Mouse (Mus musculus): Measurements from ENCODE around the gene Nr5a2. TPM values are rescaled to one million over a fixed set of nuclear protein-coding genes. Genes with fewer than 3 reads are reported as not detected.

Nr5a2 gene
- polyA plus RNA-seq, 1 experiment from 2014 or later, result 0.17 TPM

DNA sequence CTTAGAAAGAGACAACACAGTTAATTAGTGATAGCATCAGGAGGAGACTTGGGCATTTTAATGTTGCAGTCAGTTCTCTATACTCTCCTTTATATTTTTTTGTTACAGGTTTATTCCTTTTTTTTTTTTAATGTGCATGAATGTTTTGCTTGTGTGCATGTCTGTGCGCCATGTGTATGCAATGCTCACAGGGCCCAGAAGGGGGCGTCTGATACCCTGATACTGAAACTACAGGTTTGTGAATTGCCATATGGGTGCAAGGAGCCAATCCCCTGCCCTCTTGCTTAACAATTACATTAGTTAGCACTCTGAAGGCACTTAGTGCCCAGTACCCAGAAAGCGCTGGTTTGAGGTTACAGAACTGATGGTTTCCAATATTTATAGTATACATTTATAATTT lies 104.1 kb downstream of the Nr5a2 start:
- Histone ChIP-seq H3K9ac (ENCODE audit: low read length) (no peak overlapping the region), H3K9me3 (replicated peaks; ENCODE audit: control insufficient read depth, low read length) (no peaks in the 10 kb centered on the region), H3K27me3 (replicated peaks; ENCODE audit: control insufficient read depth, insufficient read depth, low read length) (no peaks in the 10 kb centered on the region), H3K36me3 (ENCODE audit: control insufficient read depth, insufficient read depth, low read length) (no peaks in the 10 kb centered on the region), H3K4me2 (ENCODE audit: low read length) (no peak overlapping the region), H3K27ac (ENCODE audit: low read depth, low read length) (no peak overlapping the region), H3K4me1 (ENCODE audit: control insufficient read depth, insufficient read depth, low read length) (no peaks in the 10 kb centered on the region), H3K4me3 (ENCODE audit: low read depth, low read length) (no peak overlapping the region)
- WGBS, result 87% methylated on average over 3 of the region's 3 CpGs
- no peak for ATAC-seq
- no peak for DNase-seq (ENCODE audit: low spot score)

DNA sequence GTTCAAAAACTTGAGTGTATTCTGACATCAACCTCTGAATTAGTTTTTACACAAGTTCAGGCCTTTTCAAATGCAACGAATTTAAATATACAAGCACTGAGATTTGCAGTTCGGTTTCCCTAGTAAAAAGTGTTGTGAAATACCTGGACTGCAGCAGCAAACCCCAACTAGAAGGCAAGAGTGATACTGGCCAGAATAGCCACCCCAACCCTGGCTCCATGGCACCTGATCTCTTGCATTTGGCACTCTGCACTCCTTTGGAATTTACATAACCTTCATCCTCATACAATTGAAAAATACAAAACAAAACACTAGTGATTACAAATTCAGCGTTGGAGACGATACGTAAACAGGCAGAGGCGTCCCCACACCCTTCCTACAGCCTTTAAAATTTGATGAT lies 111.5 kb downstream of the Nr5a2 start:
- 60% methylated on average over 6 of the region's 6 CpGs for WGBS
- no peak overlapping the region for H3K9ac ChIP-seq (ENCODE audit: low read length)
- H3K27ac ChIP-seq (ENCODE audit: low read depth, low read length), result no peak overlapping the region

DNA sequence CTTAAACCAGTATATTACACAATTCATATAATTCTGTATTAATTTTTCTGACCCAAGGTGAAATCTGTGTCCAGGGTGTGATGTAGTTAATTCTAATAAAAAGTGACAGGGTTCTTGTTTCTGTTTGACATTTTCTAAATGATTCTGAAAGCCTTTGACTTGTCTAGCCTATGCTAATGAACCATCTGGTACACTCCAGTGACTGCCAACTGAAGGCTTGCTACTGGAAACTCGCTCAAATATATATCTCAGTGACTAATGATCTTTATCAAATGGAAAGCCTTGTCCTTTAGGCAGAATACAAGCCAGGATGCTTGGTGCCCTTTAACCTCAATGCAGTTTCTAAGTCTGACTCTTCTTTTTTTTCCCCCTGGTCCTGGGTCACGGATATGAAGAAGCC lies 114.2 kb downstream of the Nr5a2 start:
- no peak overlapping the region for H3K9ac ChIP-seq (ENCODE audit: low read length)
- no peaks in the 10 kb centered on the region for H3K9me3 ChIP-seq (replicated peaks; ENCODE audit: control insufficient read depth, low read length)
- H3K36me3 ChIP-seq (ENCODE audit: control insufficient read depth, insufficient read depth, low read length), result no peaks in the 10 kb centered on the region
- DNase-seq (ENCODE audit: low spot score) (peak; percentile 65), ATAC-seq (peak; percentile 46; the same call in 1 of the 2 replicates)
- WGBS, result 58% methylated on average over 2 of the region's 2 CpGs
- no peaks in the 10 kb centered on the region for H3K27me3 ChIP-seq (replicated peaks; ENCODE audit: control insufficient read depth, insufficient read depth, low read length)
- no peak overlapping the region for H3K27ac ChIP-seq (ENCODE audit: low read depth, low read length)
- no peak overlapping the region for H3K4me2 ChIP-seq (ENCODE audit: low read length)
- no peak overlapping the region for H3K4me3 ChIP-seq (ENCODE audit: low read depth, low read length)
- no peaks in the 10 kb centered on the region for H3K4me1 ChIP-seq (ENCODE audit: control insufficient read depth, insufficient read depth, low read length)

More for the DNA sequence above, 111.5 kb downstream of the Nr5a2 start:
- Histone ChIP-seq H3K4me2 (ENCODE audit: low read length) (no peak overlapping the region), H3K4me3 (ENCODE audit: low read depth, low read length) (no peak overlapping the region), H3K27me3 (replicated peaks; ENCODE audit: control insufficient read depth, insufficient read depth, low read length) (no peaks in the 10 kb centered on the region), H3K9me3 (replicated peaks; ENCODE audit: control insufficient read depth, low read length) (no peaks in the 10 kb centered on the region), H3K4me1 (ENCODE audit: control insufficient read depth, insufficient read depth, low read length) (no peaks in the 10 kb centered on the region), H3K36me3 (ENCODE audit: control insufficient read depth, insufficient read depth, low read length) (no peaks in the 10 kb centered on the region)
- DNase-seq (ENCODE audit: low spot score), result no peak
- no peak for ATAC-seq

DNA sequence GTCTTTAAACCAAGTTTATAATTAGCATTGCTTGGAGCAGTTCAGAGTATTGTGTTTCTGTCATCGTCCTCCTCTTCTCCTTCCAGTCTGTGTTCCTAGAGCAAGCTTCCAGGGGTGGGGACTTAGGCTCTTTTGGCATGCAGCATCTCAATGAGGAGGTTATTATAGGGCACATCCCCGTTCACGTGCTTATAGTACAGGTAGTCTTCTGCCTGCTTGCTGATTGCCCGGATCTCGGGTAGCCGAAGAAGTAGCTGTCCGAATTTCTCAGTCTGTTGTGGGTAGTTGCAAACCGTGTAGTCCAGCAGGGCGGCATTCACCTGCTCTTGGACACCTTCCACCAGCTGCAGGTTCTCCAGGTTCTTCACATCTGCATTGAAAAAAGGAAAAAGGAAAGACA lies 114.9 kb downstream of the Nr5a2 start:
- Histone ChIP-seq H3K4me3 (ENCODE audit: low read depth, low read length) (no peak overlapping the region), H3K4me1 (ENCODE audit: control insufficient read depth, insufficient read depth, low read length) (no peaks in the 10 kb centered on the region), H3K27me3 (replicated peaks; ENCODE audit: control insufficient read depth, insufficient read depth, low read length) (no peaks in the 10 kb centered on the region), H3K9ac (ENCODE audit: low read length) (no peak overlapping the region), H3K36me3 (ENCODE audit: control insufficient read depth, insufficient read depth, low read length) (no peaks in the 10 kb centered on the region), H3K4me2 (ENCODE audit: low read length) (no peak overlapping the region), H3K9me3 (replicated peaks; ENCODE audit: control insufficient read depth, low read length) (no peaks in the 10 kb centered on the region), H3K27ac (ENCODE audit: low read depth, low read length) (no peak overlapping the region)
- ATAC-seq (no peak), DNase-seq (ENCODE audit: low spot score) (no peak)
- 82% methylated on average over 9 of the region's 9 CpGs for WGBS

DNA sequence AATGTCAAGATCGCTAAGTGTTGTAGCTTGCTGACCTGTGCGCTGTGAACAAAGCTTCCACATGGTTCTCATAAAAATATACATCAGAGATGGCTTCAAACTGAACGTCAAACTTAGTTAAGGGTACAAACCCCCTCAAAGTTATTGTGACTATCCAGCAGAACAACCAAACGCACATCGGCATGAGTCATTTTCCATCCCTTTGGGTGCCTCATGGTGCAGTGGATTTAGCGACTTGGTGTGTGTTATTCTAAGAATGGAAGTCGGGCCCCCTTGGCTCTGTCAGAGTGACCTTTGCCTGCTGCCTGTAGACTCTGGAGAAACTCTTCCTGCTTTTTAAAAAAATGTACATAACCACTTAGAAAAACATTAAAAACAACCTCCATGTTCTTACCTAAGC lies 119.7 kb downstream of the Nr5a2 start:
- Histone ChIP-seq H3K27ac (ENCODE audit: low read depth, low read length) (no peak overlapping the region), H3K9me3 (replicated peaks; ENCODE audit: control insufficient read depth, low read length) (no peaks in the 10 kb centered on the region), H3K4me2 (ENCODE audit: low read length) (no peak overlapping the region), H3K36me3 (ENCODE audit: control insufficient read depth, insufficient read depth, low read length) (no peaks in the 10 kb centered on the region), H3K9ac (ENCODE audit: low read length) (no peak overlapping the region), H3K4me1 (ENCODE audit: control insufficient read depth, insufficient read depth, low read length) (no peaks in the 10 kb centered on the region), H3K4me3 (ENCODE audit: low read depth, low read length) (no peak overlapping the region), H3K27me3 (replicated peaks; ENCODE audit: control insufficient read depth, insufficient read depth, low read length) (no peaks in the 10 kb centered on the region)
- DNase-seq (ENCODE audit: low spot score) (no peak), ATAC-seq (no peak)
- WGBS, result 90% methylated on average over 7 of the region's 7 CpGs

DNA sequence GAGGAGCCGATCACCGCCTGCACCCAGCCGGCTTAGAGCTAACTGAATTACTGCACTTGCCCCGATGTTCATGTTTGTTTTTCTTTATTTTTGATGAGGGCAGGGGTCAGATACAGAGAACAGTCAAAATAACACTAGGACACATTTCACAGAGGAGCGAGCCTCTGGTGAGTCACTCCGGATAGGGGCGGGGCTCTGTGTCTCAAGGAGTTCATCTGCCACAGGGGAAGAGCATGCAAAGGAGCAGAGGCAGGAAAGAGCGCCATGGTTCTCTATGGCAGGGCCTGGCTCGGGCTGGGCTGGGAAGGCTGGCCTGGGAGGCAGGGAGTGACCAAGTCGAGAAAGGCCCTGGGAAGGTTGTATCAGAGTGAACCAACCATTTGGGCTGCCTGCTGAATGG lies 121.0 kb downstream of the Nr5a2 start:
- Histone ChIP-seq H3K9ac (ENCODE audit: low read length) (no peak overlapping the region), H3K4me3 (ENCODE audit: low read depth, low read length) (no peak overlapping the region), H3K9me3 (replicated peaks; ENCODE audit: control insufficient read depth, low read length) (no peaks in the 10 kb centered on the region), H3K4me1 (ENCODE audit: control insufficient read depth, insufficient read depth, low read length) (no peaks in the 10 kb centered on the region), H3K36me3 (ENCODE audit: control insufficient read depth, insufficient read depth, low read length) (no peaks in the 10 kb centered on the region), H3K4me2 (ENCODE audit: low read length) (no peak overlapping the region), H3K27me3 (replicated peaks; ENCODE audit: control insufficient read depth, insufficient read depth, low read length) (no peaks in the 10 kb centered on the region), H3K27ac (ENCODE audit: low read depth, low read length) (no peak overlapping the region)
- ATAC-seq (no peak), DNase-seq (ENCODE audit: low spot score) (no peak)
- 90% methylated on average over 10 of the region's 10 CpGs for WGBS

DNA sequence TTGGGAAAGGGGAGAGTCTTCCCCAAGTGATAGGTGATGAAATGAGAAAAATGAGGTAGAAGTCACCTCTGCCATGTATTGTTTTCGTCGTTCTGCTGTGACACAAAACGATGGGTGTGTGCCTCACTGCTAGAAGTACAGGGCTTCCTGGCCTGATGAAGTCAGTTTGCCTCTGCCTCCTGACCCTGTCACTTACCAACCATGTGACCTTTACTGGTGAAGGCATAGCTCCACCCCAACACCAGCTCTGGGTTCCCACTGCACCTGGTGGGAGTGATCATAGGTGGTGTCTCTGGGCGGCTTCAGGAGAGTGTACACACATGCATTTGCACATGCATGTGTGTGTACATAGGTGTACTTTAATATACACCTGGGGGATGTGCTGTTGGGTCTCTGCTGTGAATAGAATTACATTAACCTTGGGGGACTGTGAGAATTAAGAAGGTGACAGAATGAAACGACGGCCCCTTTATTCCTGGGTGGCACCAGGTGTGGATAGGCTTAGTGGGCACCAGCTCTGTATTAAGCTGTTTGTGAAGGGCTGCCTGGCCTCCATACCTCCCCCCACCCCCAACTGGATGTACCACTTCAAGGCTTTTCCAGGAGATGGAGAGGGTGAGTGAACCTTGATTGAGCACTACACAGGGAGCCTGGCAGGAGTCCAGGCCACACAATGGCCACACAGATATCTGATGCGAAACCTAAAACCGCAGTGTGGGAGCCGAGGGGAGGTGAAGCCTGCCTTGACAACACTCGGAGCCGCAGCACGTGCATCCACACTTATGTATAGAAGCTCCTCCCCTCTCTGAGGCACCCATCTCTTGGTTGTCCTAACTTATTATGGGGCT lies 127.7 kb downstream of the Nr5a2 start:
- no peak overlapping the region for H3K4me2 ChIP-seq (ENCODE audit: low read length)
- H3K36me3 ChIP-seq (ENCODE audit: control insufficient read depth, insufficient read depth, low read length), result no peaks in the 10 kb centered on the region
- peak; percentile 37 for DNase-seq (ENCODE audit: low spot score)
- no peaks in the 10 kb centered on the region for H3K27me3 ChIP-seq (replicated peaks; ENCODE audit: control insufficient read depth, insufficient read depth, low read length)
- peak; percentile 60; the same call in 1 of the 2 replicates for ATAC-seq
- H3K4me1 ChIP-seq (ENCODE audit: control insufficient read depth, insufficient read depth, low read length), result peaks cover 2% of the 10 kb centered on the region; the same call in 1 of the 2 replicates
- H3K9me3 ChIP-seq (replicated peaks; ENCODE audit: control insufficient read depth, low read length), result no peaks in the 10 kb centered on the region
- H3K27ac ChIP-seq (ENCODE audit: low read depth, low read length), result no peak overlapping the region
- H3K4me3 ChIP-seq (ENCODE audit: low read depth, low read length), result no peak overlapping the region
- no peak overlapping the region for H3K9ac ChIP-seq (ENCODE audit: low read length)
- 36% methylated on average over 12 of the region's 12 CpGs for WGBS

DNA sequence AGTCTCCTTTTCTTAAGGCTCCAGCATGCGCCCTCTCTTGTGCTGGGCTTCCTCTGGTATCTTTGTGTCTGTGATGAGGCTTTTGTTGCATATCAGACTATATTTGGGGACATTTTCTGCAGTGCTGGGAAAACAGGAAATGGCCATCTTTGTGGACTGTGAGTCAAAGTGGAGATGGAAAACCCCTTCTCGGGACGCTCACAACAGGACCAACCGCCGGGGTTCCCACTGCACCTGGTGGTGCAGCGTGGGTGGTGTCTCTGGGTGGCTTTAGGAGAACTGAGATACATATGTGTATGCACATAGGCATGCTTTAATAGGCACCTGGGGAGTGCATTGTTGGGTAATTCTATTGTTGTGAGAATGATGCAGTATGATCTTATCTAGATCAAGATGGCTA lies 129.3 kb downstream of the Nr5a2 start:
- H3K4me1 ChIP-seq (ENCODE audit: control insufficient read depth, insufficient read depth, low read length), result peaks cover 2% of the 10 kb centered on the region; the same call in 1 of the 2 replicates
- DNase-seq (ENCODE audit: low spot score), result no peak

DNA sequence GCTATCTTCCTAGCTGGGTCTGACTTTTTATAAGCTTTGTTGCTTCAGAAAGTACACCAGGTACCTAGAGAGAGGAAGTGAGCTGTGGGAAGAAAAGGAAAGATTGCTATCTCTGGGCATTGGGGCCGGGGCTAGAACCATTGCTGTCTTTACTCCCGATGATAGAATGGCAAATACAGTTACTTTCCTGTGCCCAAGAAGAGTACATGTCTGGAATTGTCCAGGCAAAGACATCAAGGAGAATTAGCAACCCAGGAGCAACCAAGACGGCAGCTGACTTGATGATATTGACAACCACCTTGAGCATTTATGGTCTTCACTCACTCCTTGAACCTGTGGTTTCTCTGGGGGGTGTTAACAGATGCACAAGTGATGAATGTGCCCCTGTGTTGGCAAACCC lies 130.3 kb downstream of the Nr5a2 start:
- no peaks in the 10 kb centered on the region for H3K36me3 ChIP-seq (ENCODE audit: control insufficient read depth, insufficient read depth, low read length)
- H3K4me3 ChIP-seq (ENCODE audit: low read depth, low read length), result no peak overlapping the region
- ATAC-seq (no peak), DNase-seq (ENCODE audit: low spot score) (no peak)
- H3K27me3 ChIP-seq (replicated peaks; ENCODE audit: control insufficient read depth, insufficient read depth, low read length), result no peaks in the 10 kb centered on the region
- peaks cover 2% of the 10 kb centered on the region; the same call in 1 of the 2 replicates for H3K4me1 ChIP-seq (ENCODE audit: control insufficient read depth, insufficient read depth, low read length)
- no peak overlapping the region for H3K27ac ChIP-seq (ENCODE audit: low read depth, low read length)
- WGBS, result 93% methylated on average over 3 of the region's 3 CpGs
- H3K9ac ChIP-seq (ENCODE audit: low read length), result no peak overlapping the region
- H3K9me3 ChIP-seq (replicated peaks; ENCODE audit: control insufficient read depth, low read length), result no peaks in the 10 kb centered on the region
- H3K4me2 ChIP-seq (ENCODE audit: low read length), result no peak overlapping the region

More for the DNA sequence above, 129.3 kb downstream of the Nr5a2 start:
- Histone ChIP-seq H3K9ac (ENCODE audit: low read length) (no peak overlapping the region), H3K9me3 (replicated peaks; ENCODE audit: control insufficient read depth, low read length) (no peaks in the 10 kb centered on the region), H3K27me3 (replicated peaks; ENCODE audit: control insufficient read depth, insufficient read depth, low read length) (no peaks in the 10 kb centered on the region), H3K36me3 (ENCODE audit: control insufficient read depth, insufficient read depth, low read length) (no peaks in the 10 kb centered on the region), H3K27ac (ENCODE audit: low read depth, low read length) (no peak overlapping the region), H3K4me2 (ENCODE audit: low read length) (no peak overlapping the region), H3K4me3 (ENCODE audit: low read depth, low read length) (no peak overlapping the region)
- 92% methylated on average over 6 of the region's 6 CpGs for WGBS
- no peak for ATAC-seq
